Mouse (Mus musculus): ENCODE measurements around the gene Serpinb6c. TPM values are rescaled to one million over a fixed set of nuclear protein-coding genes. Genes with fewer than 3 reads are reported as not detected.

The Serpinb6c gene
- polyA plus RNA-seq (2017; shearing (Covaris generic)): not detected

GRCm38 (mm10) chr13:33905176-33905954 is at the start of gene Serpinb6c:
Serpinb6c (minus strand) TSS chr13:33905708.

GRCm38 (mm10) chr13:33843308-33843707 is 62.2 kb downstream of the Serpinb6c start, which contains the start of gene Serpinb6e:
Serpinb6e (minus strand) TSS chr13:33843408.

Other genes with a start within 250 kb of the Serpinb6c start
- gene Serpinb6d, start 244.3 kb downstream of the Serpinb6c start, polyA plus RNA-seq (2017; shearing (Covaris generic)): not detected
- gene Serpinb6e, start 62.3 kb downstream of the Serpinb6c start, polyA plus RNA-seq (2017; shearing (Covaris generic)): not detected
- 14.1 TPM for gene Nqo2, start 59.0 kb upstream of the Serpinb6c start, polyA plus RNA-seq (2017; shearing (Covaris generic))
- gene Ripk1, start 96.7 kb upstream of the Serpinb6c start, polyA plus RNA-seq (2017; shearing (Covaris generic)): 21.1 TPM
- 36.3 TPM for gene Serpinb6a, start 97.1 kb upstream of the Serpinb6c start, polyA plus RNA-seq (2017; shearing (Covaris generic))
- 34.3 TPM for gene Bphl, start 131.9 kb upstream of the Serpinb6c start, polyA plus RNA-seq (2017; shearing (Covaris generic))
- 35.2 TPM for gene Tubb2a, start 172.3 kb upstream of the Serpinb6c start, polyA plus RNA-seq (2017; shearing (Covaris generic))
- gene Tubb2b, start 224.8 kb upstream of the Serpinb6c start, polyA plus RNA-seq (2017; shearing (Covaris generic)): 2.0 TPM

All from activated CD4-positive, CD25-positive, alpha-beta regulatory T cell, adult 9 weeks (primary cell).